Mouse (Mus musculus) CH12.LX (cell line): ENCODE results near the gene Rab21. TPM values are rescaled to one million over a fixed set of nuclear protein-coding genes. Genes with fewer than 3 reads are reported as not detected.

ENCODE experiments used
- DNase-seq: peaks from one replicate; pipeline ENCODE4 v3.0.0-alpha.2; 2013; ENCODE audit errors: extremely low read depth
- H3K27ac ChIP-seq: 2 replicates; pipeline ENCODE4 v1.5.1; 2012; ENCODE audit warnings: low read depth, mild to moderate bottlenecking, control low read depth, moderate library complexity; ENCODE audit not compliant: insufficient read depth
- H3K27me3 ChIP-seq: replicated peaks from 2 replicates; pipeline ENCODE3; 2012; ENCODE audit warnings: inconsistent platforms
- H3K36me3 ChIP-seq, 2 experiments: replicated peaks in 1 of 2; 2 replicates each; pipeline versions ENCODE3 to v1.6.1; 2012; ENCODE audit warnings: inconsistent platforms in 1 of 2, low read length in 1 of 2, mild to moderate bottlenecking in 1 of 2, mixed read lengths in 1 of 2, moderate library complexity in 1 of 2; ENCODE audit not compliant: control insufficient read depth in 1 of 2, insufficient read depth in 1 of 2
- H3K4me1 ChIP-seq, 2 experiments: 2 replicates each; pipeline ENCODE4 v1.6.1; 2012; ENCODE audit warnings: inconsistent platforms in 1 of 2, moderate library complexity in 1 of 2; ENCODE audit not compliant: insufficient read depth in 2 of 2, control insufficient read depth in 1 of 2
- H3K4me2 ChIP-seq: 2 replicates; pipeline ENCODE4 v1.6.1; 2012; ENCODE audit warnings: low read depth, mild to moderate bottlenecking, control low read depth; ENCODE audit not compliant: poor library complexity, insufficient read depth, severe bottlenecking
- H3K4me3 ChIP-seq, 3 experiments: fragments of 150-350 bp in 1 of 3; sonication (generic) in 1 of 3; replicated peaks in 1 of 3; 2 replicates each; pipeline versions ENCODE3 to v1.5.1; 2011 to 2012; ENCODE audit warnings: low read depth in 2 of 3, low read length in 2 of 3, mild to moderate bottlenecking in 2 of 3, moderate library complexity in 2 of 3, control low read depth in 1 of 3, improper control_type of control experiment in 1 of 3, inconsistent platforms in 1 of 3, mixed read lengths in 1 of 3; ENCODE audit not compliant: poor library complexity in 1 of 3
- H3K79me2 ChIP-seq: replicated peaks from 2 replicates; pipeline ENCODE4 v1.6.1; 2012; ENCODE audit warnings: mild to moderate bottlenecking, moderate library complexity; ENCODE audit not compliant: control insufficient read depth, poor library complexity, insufficient read depth, severe bottlenecking; ENCODE audit errors: extremely low read depth
- H3K9ac ChIP-seq: 2 replicates; pipeline ENCODE4 v1.6.1; 2012; ENCODE audit warnings: low read depth, mild to moderate bottlenecking, control low read depth, moderate library complexity; ENCODE audit not compliant: insufficient read depth
- H3K9me3 ChIP-seq: replicated peaks from 2 replicates; pipeline ENCODE3; 2012; ENCODE audit warnings: low read length, inconsistent platforms, mixed read lengths
- BHLHE40 ChIP-seq: IDR thresholded peaks from 2 replicates; pipeline ENCODE4 v1.6.1; 2011; ENCODE audit warnings: mild to moderate bottlenecking, low read depth, low read length, improper control_type of control experiment
- CHD1 ChIP-seq: IDR thresholded peaks from 2 replicates; pipeline ENCODE4 v1.6.1; 2012; ENCODE audit warnings: low read depth, low read length, improper control_type of control experiment, inconsistent platforms
- CHD2 ChIP-seq: IDR thresholded peaks from 2 replicates; pipeline ENCODE4 v1.6.1; 2011; ENCODE audit warnings: low read length, improper control_type of control experiment
- CTCF ChIP-seq, 2 experiments: IDR thresholded peaks in 1 of 2; conservative IDR thresholded peaks in 1 of 2; 2 replicates each; pipeline ENCODE4 v1.5.1; 2011 to 2012; ENCODE audit warnings: low read depth in 2 of 2, low read length in 2 of 2, improper control_type of control experiment in 1 of 2, inconsistent platforms in 1 of 2, mild to moderate bottlenecking in 1 of 2, moderate library complexity in 1 of 2
- E2F4 ChIP-seq: IDR thresholded peaks from 2 replicates; pipeline ENCODE4 v1.6.1; 2011; ENCODE audit warnings: low read depth, low read length, improper control_type of control experiment; ENCODE audit not compliant: insufficient replicate concordance
- ELF1 ChIP-seq: IDR thresholded peaks from 2 replicates; pipeline ENCODE4 v1.6.1; 2014; ENCODE audit warnings: low read depth, mild to moderate bottlenecking, inconsistent platforms, low read length, improper control_type of control experiment
- EP300 ChIP-seq: IDR thresholded peaks from 2 replicates; pipeline ENCODE4 v1.6.1; 2011; ENCODE audit warnings: low read length, improper control_type of control experiment
- ETS1 ChIP-seq: conservative IDR thresholded peaks from 2 replicates; pipeline ENCODE4 v1.6.1; 2012; ENCODE audit warnings: low read depth, mild to moderate bottlenecking, inconsistent platforms, low read length, improper control_type of control experiment, moderate library complexity
- GABPA ChIP-seq: IDR thresholded peaks from 2 replicates; pipeline ENCODE4 v1.6.1; 2012; ENCODE audit warnings: low read depth, low read length, improper control_type of control experiment, inconsistent platforms; ENCODE audit not compliant: insufficient replicate concordance
- HCFC1 ChIP-seq: IDR thresholded peaks from 2 replicates; pipeline ENCODE4 v1.6.1; 2012; ENCODE audit warnings: low read depth, mild to moderate bottlenecking, inconsistent platforms, low read length, improper control_type of control experiment
- IRF4 ChIP-seq: IDR thresholded peaks from 2 replicates; pipeline ENCODE4 v1.6.1; 2014; ENCODE audit warnings: low read depth, mild to moderate bottlenecking, inconsistent platforms, low read length, improper control_type of control experiment
- JUN ChIP-seq: IDR thresholded peaks from 2 replicates; pipeline ENCODE4 v1.6.1; 2011; ENCODE audit warnings: low read depth, mild to moderate bottlenecking, low read length, improper control_type of control experiment, moderate library complexity; ENCODE audit not compliant: insufficient read depth
- JUND ChIP-seq: conservative IDR thresholded peaks from 2 replicates; pipeline ENCODE4 v1.6.1; 2011; ENCODE audit warnings: low read depth, low read length, improper control_type of control experiment
- KAT2A ChIP-seq: IDR thresholded peaks from 2 replicates; pipeline ENCODE4 v1.6.1; 2012; ENCODE audit warnings: low read length, improper control_type of control experiment, inconsistent platforms; ENCODE audit not compliant: insufficient replicate concordance
- MAFK ChIP-seq: IDR thresholded peaks from 2 replicates; pipeline ENCODE4 v1.6.1; 2011; ENCODE audit warnings: low read length, improper control_type of control experiment; ENCODE audit not compliant: insufficient replicate concordance
- MAX ChIP-seq: IDR thresholded peaks from 2 replicates; pipeline ENCODE4 v1.6.1; 2011; ENCODE audit warnings: low read length, improper control_type of control experiment
- MAZ ChIP-seq: IDR thresholded peaks from 2 replicates; pipeline ENCODE4 v1.6.1; 2012; ENCODE audit warnings: low read depth, mild to moderate bottlenecking, inconsistent platforms, low read length, improper control_type of control experiment, moderate library complexity
- MEF2A ChIP-seq: IDR thresholded peaks from 2 replicates; pipeline ENCODE4 v1.6.1; 2014; ENCODE audit warnings: low read depth, mild to moderate bottlenecking, inconsistent platforms, low read length, improper control_type of control experiment, borderline replicate concordance
- MXI1 ChIP-seq: IDR thresholded peaks from 2 replicates; pipeline ENCODE4 v1.6.1; 2011; ENCODE audit warnings: mild to moderate bottlenecking, low read depth, low read length, improper control_type of control experiment
- MYC ChIP-seq: IDR thresholded peaks from 2 replicates; pipeline ENCODE4 v1.6.1; 2011; ENCODE audit warnings: low read depth, mild to moderate bottlenecking, improper control_type of control experiment, low read length
- NELFE ChIP-seq: IDR thresholded peaks from 2 replicates; pipeline ENCODE4 v1.6.1; 2011; ENCODE audit warnings: low read depth, low read length, improper control_type of control experiment
- NRF1 ChIP-seq: IDR thresholded peaks from 2 replicates; pipeline ENCODE4 v1.6.1; 2014; ENCODE audit warnings: low read depth, mild to moderate bottlenecking, inconsistent platforms, low read length, improper control_type of control experiment, moderate library complexity
- PAX5 ChIP-seq: IDR thresholded peaks from 2 replicates; pipeline ENCODE4 v1.6.1; 2012; ENCODE audit warnings: low read length, inconsistent platforms, mixed read lengths
- POLR2A ChIP-seq: IDR thresholded peaks from 2 replicates; pipeline ENCODE4 v1.6.1; 2011; ENCODE audit warnings: low read depth, mild to moderate bottlenecking, improper control_type of control experiment, low read length
- POLR2AphosphoS2 ChIP-seq: IDR thresholded peaks from 2 replicates; pipeline ENCODE4 v1.6.1; 2011; ENCODE audit warnings: low read depth, low read length, improper control_type of control experiment
- RAD21 ChIP-seq: IDR thresholded peaks from 2 replicates; pipeline ENCODE4 v1.6.1; 2011; ENCODE audit warnings: low read depth, mild to moderate bottlenecking, low read length, improper control_type of control experiment, moderate library complexity
- RCOR1 ChIP-seq: conservative IDR thresholded peaks from 2 replicates; pipeline ENCODE4 v1.6.1; 2012; ENCODE audit warnings: low read depth, mild to moderate bottlenecking, inconsistent platforms, low read length, improper control_type of control experiment
- SIN3A ChIP-seq: IDR thresholded peaks from 2 replicates; pipeline ENCODE4 v1.6.1; 2012; ENCODE audit warnings: low read length, improper control_type of control experiment, inconsistent platforms
- SMC3 ChIP-seq: IDR thresholded peaks from 2 replicates; pipeline ENCODE4 v1.6.1; 2011; ENCODE audit warnings: low read depth, low read length, improper control_type of control experiment
- TBP ChIP-seq: conservative IDR thresholded peaks from 2 replicates; pipeline ENCODE4 v1.6.1; 2011; ENCODE audit warnings: low read depth, low read length, improper control_type of control experiment
- TCF12 ChIP-seq: IDR thresholded peaks from 2 replicates; pipeline ENCODE4 v1.6.1; 2014; ENCODE audit warnings: low read depth, mild to moderate bottlenecking, inconsistent platforms, low read length, improper control_type of control experiment
- UBTF ChIP-seq: IDR thresholded peaks from 2 replicates; pipeline ENCODE4 v1.6.1; 2012; ENCODE audit warnings: low read depth, mild to moderate bottlenecking, inconsistent platforms, low read length, improper control_type of control experiment, moderate library complexity
- USF1 ChIP-seq: IDR thresholded peaks from 2 replicates; pipeline ENCODE4 v1.6.1; 2014; ENCODE audit warnings: low read depth, mild to moderate bottlenecking, inconsistent platforms, low read length, improper control_type of control experiment
- USF2 ChIP-seq: conservative IDR thresholded peaks from 2 replicates; pipeline ENCODE4 v1.6.1; 2011; ENCODE audit warnings: low read depth, low read length, improper control_type of control experiment
- ZC3H11A ChIP-seq: IDR thresholded peaks from 2 replicates; pipeline ENCODE4 v1.6.1; 2012; ENCODE audit warnings: low read depth, mild to moderate bottlenecking, inconsistent platforms, low read length, improper control_type of control experiment
- ZKSCAN1 ChIP-seq: IDR thresholded peaks from 2 replicates; pipeline ENCODE4 v1.6.1; 2012; ENCODE audit warnings: low read depth, inconsistent platforms, low read length, improper control_type of control experiment, borderline replicate concordance
- ZMIZ1 ChIP-seq: IDR thresholded peaks from 2 replicates; pipeline ENCODE4 v1.6.1; 2012; ENCODE audit warnings: low read depth, mild to moderate bottlenecking, inconsistent platforms, low read length, improper control_type of control experiment
- ZNF384 ChIP-seq: IDR thresholded peaks from 2 replicates; pipeline ENCODE4 v1.6.1; 2012; ENCODE audit warnings: low read depth, low read length, improper control_type of control experiment, inconsistent platforms
- dilution Hi-C: fragments of 300-500 bp; cut with MboI; formaldehyde crosslinking; loops from 2 replicates; pipeline ENCODE4 v1.14.3; 2020; ENCODE audit warnings: low sequenced_read_pairs; ENCODE audit not compliant: extremely low pct_unique_long_range_greater_than_20kb, extremely low pct_ligation_motif_present
- in situ Hi-C: fragments of 300-500 bp; cut with MboI; formaldehyde crosslinking; loops from 3 replicates; pipeline ENCODE4 v1.14.3; 2019; ENCODE audit warnings: low sequenced_read_pairs, low pct_ligation_motif_present, low pct_unique_long_range_greater_than_20kb, mixed read lengths
- polyA plus RNA-seq: library from polyadenylated mRNA; unstranded; fragments of >175 nt; gene quantifications from 2 replicates; pipeline ENCODE4 v1.2.1, GENCODE M21; 2012; ENCODE audit warnings: low read depth; ENCODE audit not compliant: insufficient read length
- total RNA-seq, 2 experiments: library from RNA; depleted of rRNA; stranded (reverse); fragments of 300-350 nt in 1 of 2; fragments of >200 nt in 1 of 2; gene quantifications; 2 replicates each; pipeline ENCODE4 v1.2.3; 2012 to 2014

Gene Rab21
- total and polyA plus RNA-seq, 3 experiments = 55.6 to 58.4 (median 57.4) TPM

DNA sequence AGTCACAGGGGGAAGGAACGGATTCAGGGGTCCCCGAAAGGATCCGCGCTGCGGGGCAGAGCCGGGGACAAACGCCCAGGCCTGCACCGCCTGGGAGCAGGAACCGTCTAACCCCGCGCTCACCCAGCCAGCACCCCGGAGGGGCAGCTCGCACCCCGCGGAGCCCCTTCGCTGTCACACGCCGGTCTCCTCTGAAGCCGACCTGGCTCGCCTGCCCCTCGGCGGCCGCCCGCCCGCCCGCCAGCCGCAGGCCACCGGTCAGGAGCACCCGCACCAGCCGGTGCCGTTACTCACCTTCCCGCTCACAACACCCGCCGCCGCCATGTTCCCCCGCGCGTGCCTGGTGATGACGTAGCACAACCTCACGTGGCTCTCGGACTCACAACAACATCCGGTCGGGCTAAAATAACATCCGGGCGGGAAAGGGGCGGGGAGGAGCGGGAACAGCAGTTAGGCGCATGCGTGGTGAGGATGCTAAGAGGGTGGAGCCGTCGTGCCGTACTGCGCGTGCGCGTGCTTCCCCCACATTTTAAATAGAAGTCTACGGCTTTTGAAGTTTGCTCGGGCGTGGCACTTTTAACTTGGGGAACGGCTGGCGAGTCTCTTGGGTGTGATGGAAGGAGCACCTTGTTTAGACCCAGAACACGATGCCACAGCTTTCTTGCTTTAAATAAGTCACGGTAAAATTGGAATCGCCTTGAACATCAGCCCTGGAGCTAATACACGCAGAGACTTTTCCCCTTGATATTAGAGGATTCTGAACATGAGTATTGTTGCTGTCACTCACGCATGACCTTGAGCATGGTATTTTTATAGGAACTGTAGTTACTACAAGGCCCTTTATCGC is 64.1 kb downstream of the Rab21 start, which contains the start of gene Tbc1d15:
Gene Tbc1d15, minus strand, starts transcription at position 380 of the 847 bp plus-strand sequence.
- Histone ChIP-seq H3K9ac (peak within 1 kb of the TSS; percentile 86), H3K4me2 (peak within 1 kb of the TSS; percentile 96), H3K27ac (peak within 1 kb of the TSS; percentile 31; the same call in 1 of the 2 replicates), H3K27me3 (no peaks in the 10 kb centered on the region), H3K4me1 (peaks cover 0 to 43% of the 10 kb centered on the region in 2 experiments; a peak in 2 of 4 replicates), H3K9me3 (no peaks in the 10 kb centered on the region), H3K36me3 (peaks cover 0 to 7% of the 10 kb centered on the region in 2 experiments), H3K4me3 (peak within 1 kb of the TSS; percentile 92 to 99 (median 94)), H3K79me2 (peaks cover 38% of the 10 kb centered on the region)
- TF ChIP-seq TCF12 = peak; percentile 77
- peak; percentile 86 for TF ChIP-seq NELFE
- peak; percentile 53; the same call in 1 of the 2 replicates for TF ChIP-seq POLR2AphosphoS2
- peak; percentile 87 for TF ChIP-seq USF1
- TF ChIP-seq RAD21 = no peak
- TF ChIP-seq CHD2 = no peak
- TF ChIP-seq PAX5 = no peak
- peak; percentile 96 for TF ChIP-seq MXI1
- TF ChIP-seq ZMIZ1 = peak; percentile 90
- peak; percentile 83 for TF ChIP-seq ETS1
- TF ChIP-seq BHLHE40 = peak; percentile 100
- TF ChIP-seq RCOR1 = peak; percentile 85; the same call in 1 of the 2 replicates
- TF ChIP-seq JUND = no peak
- peak; percentile 83; the same call in 1 of the 2 replicates for TF ChIP-seq MEF2A
- peak; percentile 80; the same call in 1 of the 2 replicates for TF ChIP-seq KAT2A
- no peak for TF ChIP-seq ZKSCAN1
- TF ChIP-seq SIN3A = peak; percentile 99
- no peak for TF ChIP-seq ZC3H11A
- peak; percentile 89 for TF ChIP-seq TBP
- TF ChIP-seq SMC3 = no peak
- no peak for TF ChIP-seq ZNF384
- no peak for TF ChIP-seq EP300
- TF ChIP-seq UBTF = no peak
- peak; percentile 26; the same call in 1 of the 2 replicates for TF ChIP-seq JUN
- TF ChIP-seq MAX = peak; percentile 97
- TF ChIP-seq ELF1 = peak; percentile 72
- TF ChIP-seq E2F4 = peak; percentile 93; the same call in 1 of the 2 replicates
- peak; percentile 98 for TF ChIP-seq NRF1
- TF ChIP-seq POLR2A = peak; percentile 77
- TF ChIP-seq GABPA = no peak; the same call in 1 of the 2 replicates
- no peak for TF ChIP-seq CHD1
- no peak for TF ChIP-seq MAFK
- TF ChIP-seq USF2 = peak; percentile 68
- peak; percentile 73 for TF ChIP-seq MYC
- peak; percentile 83 for TF ChIP-seq HCFC1
- TF ChIP-seq MAZ = no peak
- peak; percentile 65; the same call in 1 of the 2 replicates for TF ChIP-seq IRF4
- TF ChIP-seq CTCF (conservative IDR thresholded peaks at IDR 0.05 in 1 of 2, IDR thresholded peaks at IDR 0.05 in 1 of 2; ENCODE audit: low read depth in 2 of 2, low read length in 2 of 2) = no peak
- dilution Hi-C loops (no loop called here), in situ Hi-C loops (no loop called here)
- peak; percentile 99 for DNase-seq
